Mouse (Mus musculus) brain, embryonic 14.5 days (tissue): Measurements from ENCODE around the gene Fam163b.

Experiments
- CTCF ChIP-seq: fragments of 200-500 bp; IDR thresholded peaks from 2 replicates; pipeline ENCODE4 v1.5.1; 2012; ENCODE audit warnings: inconsistent platforms, mild to moderate bottlenecking, moderate library complexity, borderline replicate concordance; ENCODE audit not compliant: insufficient read depth, insufficient read length; ENCODE audit errors: extremely low read depth
- POLR2A ChIP-seq: fragments of 200-500 bp; IDR thresholded peaks from 2 replicates; pipeline ENCODE4 v1.6.1; 2012; ENCODE audit warnings: mild to moderate bottlenecking, inconsistent platforms, borderline replicate concordance; ENCODE audit not compliant: poor library complexity, insufficient read depth, insufficient read length, severe bottlenecking; ENCODE audit errors: extremely low read depth

DNA sequence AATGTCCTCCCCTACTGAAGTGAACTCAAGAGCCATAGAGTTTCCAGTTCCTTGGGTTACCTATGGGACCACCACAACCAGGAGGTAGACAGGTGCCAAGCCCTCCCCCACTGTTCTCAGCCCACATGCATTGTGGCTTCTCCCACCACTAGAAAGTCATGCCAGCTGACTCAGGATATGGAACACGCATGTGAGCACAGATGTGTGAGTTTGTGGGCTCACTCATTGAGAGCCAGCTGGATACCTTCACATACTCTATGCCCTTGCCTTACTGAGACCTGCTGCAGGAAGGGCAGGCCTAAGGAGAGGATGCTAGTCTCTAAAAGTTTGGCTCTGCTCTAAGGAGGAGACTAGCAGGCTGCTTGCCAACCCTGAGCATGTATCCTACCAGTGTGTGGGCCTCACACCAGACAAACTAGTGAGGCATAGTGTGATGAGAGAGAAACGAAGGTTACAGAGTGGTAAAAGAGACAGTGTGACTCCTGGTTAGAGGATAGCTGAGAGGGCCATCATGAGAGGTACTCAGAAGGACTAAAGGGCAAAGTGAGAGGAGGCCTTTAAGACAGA lies 72.0 kb downstream of the Fam163b start:
- TF ChIP-seq CTCF (no peak), POLR2A (no peak)
